Mouse (Mus musculus): ENCODE data around the gene Gm20388. TPM values are rescaled to one million over a fixed set of nuclear protein-coding genes. Genes with fewer than 3 reads are reported as not detected.
"Not testable (repeated sequence)": the region's sequence is repeated elsewhere in the genome, so short reads cannot be mapped to it uniquely, and the experiment has no call there.

The Gm20388 gene
- total RNA-seq, 2 experiments from 2014 or later, result 5.8 TPM; not detected in 1

GRCm38 (mm10) chr8:121563701-121564100 is 1653.1 kb downstream of the Gm20388 start:
- DNase-seq, result no peak

GRCm38 (mm10) chr8:121568321-121568720 is 1657.7 kb downstream of the Gm20388 start:
- DNase-seq, result no peak

GRCm38 (mm10) chr8:121570335-121570734 is 1659.7 kb downstream of the Gm20388 start:
- DNase-seq, result no peak

GRCm38 (mm10) chr8:121570801-121571200 is 1660.2 kb downstream of the Gm20388 start:
- no peak for DNase-seq

GRCm38 (mm10) chr8:121572121-121572520 is 1661.5 kb downstream of the Gm20388 start:
- DNase-seq, result no peak

- peak; percentile 81 for DNase-seq
Measured at GRCm38 (mm10) chr8:121573275-121573674, 1662.6 kb downstream of the Gm20388 start.

GRCm38 (mm10) chr8:121575661-121576060 is 1665.0 kb downstream of the Gm20388 start:
- DNase-seq, result no peak

- no peak for DNase-seq
Measured at GRCm38 (mm10) chr8:121577751-121578675, 1667.4 kb downstream of the Gm20388 start.

GRCm38 (mm10) chr8:121578676-121579451 is 1668.2 kb downstream of the Gm20388 start, which contains the start of gene Fbxo31:
Fbxo31 (minus strand) TSS chr8:121578806.
- peak; percentile 96 for DNase-seq

GRCm38 (mm10) chr8:121580465-121580864 is 1669.8 kb downstream of the Gm20388 start:
- no peak for DNase-seq

- DNase-seq, result no peak
Measured at GRCm38 (mm10) chr8:121583653-121584052, 1673.0 kb downstream of the Gm20388 start.

GRCm38 (mm10) chr8:121584730-121585129 is 1674.1 kb downstream of the Gm20388 start:
- DNase-seq, result no peak

- DNase-seq, result peak; percentile 100
Measured at GRCm38 (mm10) chr8:121585159-121585825, 1674.7 kb downstream of the Gm20388 start.

- DNase-seq, result no peak
Measured at GRCm38 (mm10) chr8:121588750-121589149, 1678.1 kb downstream of the Gm20388 start.

- no peak for DNase-seq
Measured at GRCm38 (mm10) chr8:121589205-121589726, 1678.6 kb downstream of the Gm20388 start.

GRCm38 (mm10) chr8:121590203-121591177 is 1679.8 kb downstream of the Gm20388 start, which contains the start of gene Map1lc3b:
Map1lc3b (plus strand) TSS chr8:121590361.
- peak; percentile 97 for DNase-seq

- peak; percentile 61 for DNase-seq
Measured at GRCm38 (mm10) chr8:121591178-121592066, 1680.8 kb downstream of the Gm20388 start.

- no peak for DNase-seq
Measured at GRCm38 (mm10) chr8:121593293-121593692, 1682.7 kb downstream of the Gm20388 start.

GRCm38 (mm10) chr8:121593983-121594382 is 1683.3 kb downstream of the Gm20388 start:
- peak; percentile 33 for DNase-seq

GRCm38 (mm10) chr8:121597492-121597891 is 1686.9 kb downstream of the Gm20388 start:
- not testable (repeated sequence) for DNase-seq

Measured in heart, postnatal 4 days (tissue).